Mouse (Mus musculus): ENCODE measurements around the gene Gm8020.
"Not testable (repeated sequence)": the region's sequence is repeated elsewhere in the genome, so short reads cannot be mapped to it uniquely, and the experiment has no call there.

DNA sequence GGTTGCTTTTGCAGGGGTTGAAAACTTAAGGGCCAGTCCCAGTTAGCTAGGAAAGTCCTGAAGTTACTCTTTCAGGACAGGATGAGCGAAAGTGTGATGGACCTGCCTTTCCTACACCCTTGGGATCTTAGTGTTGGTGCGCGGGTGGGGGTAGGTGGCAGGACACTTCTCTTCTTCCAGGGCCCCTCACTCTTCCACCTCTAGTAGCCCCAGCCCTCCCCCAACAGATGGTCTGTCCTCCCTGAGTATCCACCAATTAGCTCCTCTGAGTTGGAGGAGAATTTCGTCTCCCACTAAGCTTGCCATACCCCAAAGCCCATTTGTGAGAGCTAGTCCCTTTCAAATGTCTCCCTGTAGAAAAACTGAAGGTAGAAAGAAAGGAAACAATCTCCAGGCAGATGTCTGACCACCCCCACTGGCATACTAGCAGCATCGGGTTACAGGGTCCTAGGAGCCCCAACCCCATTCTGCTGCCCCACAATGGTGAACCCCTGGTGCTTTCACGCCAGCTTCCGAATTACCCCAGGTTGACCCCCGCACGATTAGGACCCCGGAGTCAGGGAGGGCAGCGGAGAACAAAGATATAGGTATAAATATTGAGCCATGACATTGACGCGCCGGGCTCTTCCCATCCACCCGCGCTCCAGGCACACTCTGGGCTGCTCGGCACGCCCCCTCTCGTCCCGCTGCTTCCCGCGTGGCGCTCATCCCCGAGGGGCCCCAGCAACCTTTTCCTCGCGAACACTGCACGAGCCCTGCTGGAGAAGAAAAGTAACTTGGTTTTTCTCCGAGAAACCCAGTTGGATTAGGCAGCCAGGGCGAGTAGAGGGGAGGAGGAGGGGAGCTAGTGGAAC, 40.4 kb upstream of the Gm8020 start:
- TF ChIP-seq CTCF (IDR thresholded peaks at IDR 0.05; ENCODE audit: low read depth); EP300 (optimal IDR thresholded peaks at IDR 0.05): not testable (repeated sequence)

All from stomach, postnatal 0 days (tissue).